Mouse (Mus musculus) B cell, adult 2 months (primary cell): ENCODE measurements around the gene Lrrc74b.
A peak's percentile ranks its signal among the peaks of the same experiment; 100 is the strongest.
"Not testable (repeated sequence)": the region's sequence is repeated elsewhere in the genome, so short reads cannot be mapped to it uniquely, and the experiment has no call there.

Experiments used
- DNase-seq, 2 experiments: peaks; one replicate each; pipeline ENCODE4 v3.0.0; 2022

The Lrrc74b gene

DNA sequence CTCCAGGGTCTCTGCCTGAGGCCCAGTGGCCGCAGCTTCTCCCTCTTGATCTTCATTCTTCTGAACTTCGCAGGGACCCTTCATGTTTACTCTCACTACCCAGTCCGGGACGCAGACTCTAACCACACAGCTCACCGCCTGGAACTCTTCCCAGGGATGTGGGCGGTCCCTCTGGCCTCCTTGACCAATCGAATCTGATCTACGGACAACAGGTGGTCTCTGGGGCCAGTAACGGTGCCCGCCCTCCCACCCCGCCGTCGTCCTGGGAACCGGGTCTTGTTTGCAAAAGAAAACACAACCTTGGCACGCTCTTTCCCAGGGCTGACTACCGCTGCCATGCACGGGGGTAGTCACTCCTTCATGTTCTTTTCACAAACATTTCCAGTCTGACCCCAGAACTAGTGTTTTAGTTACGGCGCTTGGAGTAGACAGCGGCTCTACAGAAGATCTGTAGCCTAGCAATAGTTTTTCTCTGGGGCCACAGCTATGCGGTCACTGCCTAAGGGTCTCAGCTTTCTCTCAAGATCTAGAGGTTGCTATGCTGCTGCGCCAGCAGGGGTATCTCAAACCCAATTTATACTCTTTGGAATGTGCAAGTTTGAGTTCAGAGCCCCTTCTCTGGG, at the start of gene Lrrc74b:
Gene Lrrc74b (minus strand): TSS at position 120 of the 623 bp plus-strand sequence.
- DNase-seq, result no peak

DNA sequence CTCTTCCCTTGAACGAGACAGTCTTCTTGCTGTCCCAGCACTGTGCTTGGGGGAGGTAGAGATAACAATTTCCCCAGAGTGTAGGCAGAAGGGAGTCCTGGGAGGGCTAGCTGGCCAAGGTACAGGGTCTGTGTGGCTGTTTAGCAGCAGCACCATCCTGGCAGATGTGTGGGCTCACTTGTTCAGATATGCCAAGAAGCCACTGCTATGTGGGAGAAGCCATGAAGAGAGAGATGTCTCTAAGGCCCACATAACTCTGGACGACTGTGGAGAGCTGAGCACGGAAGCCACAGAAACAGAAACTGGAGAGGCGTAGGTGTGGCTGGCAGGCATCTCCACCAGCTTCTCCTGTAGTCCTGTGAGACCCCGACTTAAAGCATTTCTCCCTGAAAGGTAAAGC, 44.6 kb upstream of the Lrrc74b start:
- no peak for DNase-seq

GRCm38 (mm10) chr16:17604941-17605340, 43.9 kb upstream of the Lrrc74b start:
- no peak for DNase-seq

DNA sequence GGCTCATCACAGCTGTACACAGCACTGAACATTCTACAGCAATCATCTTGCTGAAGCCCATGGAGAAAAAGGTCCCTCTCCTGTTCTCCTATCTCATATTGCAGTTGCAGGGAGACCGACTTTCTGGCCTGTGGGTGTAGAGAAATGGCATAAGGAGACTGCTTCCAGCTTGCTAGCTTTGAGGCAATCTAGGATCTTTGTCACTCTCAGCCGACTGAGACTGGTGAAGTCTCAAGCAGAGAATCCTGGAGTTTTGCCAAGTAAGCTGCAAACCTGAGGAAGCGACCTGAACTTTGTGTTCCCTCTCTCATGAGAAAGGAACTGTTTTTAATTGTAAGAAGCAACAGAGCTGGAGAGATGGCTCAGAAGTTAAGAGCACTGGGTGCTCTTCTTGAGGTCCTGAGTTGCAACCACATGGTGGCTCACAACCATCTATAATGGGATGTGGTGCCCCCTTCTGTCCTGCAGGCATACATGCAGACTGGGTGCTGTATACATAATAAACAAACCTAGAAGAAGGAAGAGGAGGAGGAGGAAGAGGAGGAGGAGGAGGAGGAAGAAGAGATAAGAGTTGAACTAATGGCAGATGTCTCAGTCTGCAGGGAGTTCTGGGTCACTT, 40.0 kb upstream of the Lrrc74b start:
- no peak for DNase-seq

- DNase-seq, result no peak
These were observed 29.7 kb upstream of the Lrrc74b start for GRCm38 (mm10) chr16:17590731-17591130.

GRCm38 (mm10) chr16:17584555-17584954, 23.5 kb upstream of the Lrrc74b start:
- no peak for DNase-seq

GRCm38 (mm10) chr16:17583064-17583463, 22.0 kb upstream of the Lrrc74b start, which contains the start of gene Slc7a4:
TSS of gene Slc7a4 (minus strand) at chr16:17583214.
- peak; percentile 17 to 30 for DNase-seq

DNA sequence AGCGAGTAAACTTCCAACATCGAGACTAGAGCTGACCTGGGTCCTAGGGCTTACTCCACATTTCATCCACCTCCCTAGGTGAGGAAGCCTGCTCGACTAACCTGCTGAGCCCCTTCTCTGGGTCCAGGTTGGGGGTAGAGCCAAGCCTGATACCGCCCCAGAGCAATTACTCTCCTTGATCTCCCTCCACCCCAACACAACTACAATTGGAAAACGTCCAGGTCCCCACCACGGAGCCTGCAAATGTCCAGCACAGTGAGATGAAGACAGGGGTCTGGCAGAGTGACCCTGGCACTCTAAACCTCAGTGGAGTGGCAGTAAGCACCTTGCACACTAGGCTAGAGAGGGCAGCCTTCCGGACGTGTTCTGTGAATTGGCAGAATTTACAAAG, 15.8 kb upstream of the Lrrc74b start:
- DNase-seq, result no peak

GRCm38 (mm10) chr16:17575870-17576824, 15.1 kb upstream of the Lrrc74b start:
- DNase-seq, result no peak

DNA sequence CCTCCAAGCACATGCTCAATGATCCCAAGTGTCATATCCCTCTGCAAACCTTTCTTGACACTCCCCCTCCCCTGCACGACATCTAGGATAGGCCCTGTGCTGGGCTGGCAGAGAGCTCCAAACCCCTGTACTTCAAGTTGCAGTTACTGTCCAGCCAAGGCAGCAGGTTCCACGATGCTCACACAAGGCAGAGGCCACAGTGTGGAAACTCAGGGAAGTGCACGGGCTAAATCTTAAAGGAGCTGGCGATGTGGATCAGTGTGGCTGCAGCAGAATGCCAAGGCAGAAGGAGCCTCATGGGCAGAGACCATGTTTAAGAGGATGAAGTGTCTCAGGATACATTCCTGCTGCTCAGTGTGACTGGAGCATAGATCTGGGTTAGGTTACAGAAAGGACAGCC, 5.1 kb upstream of the Lrrc74b start:
- no peak for DNase-seq

GRCm38 (mm10) chr16:17564771-17565170, 3.7 kb upstream of the Lrrc74b start:
- no peak for DNase-seq

DNA sequence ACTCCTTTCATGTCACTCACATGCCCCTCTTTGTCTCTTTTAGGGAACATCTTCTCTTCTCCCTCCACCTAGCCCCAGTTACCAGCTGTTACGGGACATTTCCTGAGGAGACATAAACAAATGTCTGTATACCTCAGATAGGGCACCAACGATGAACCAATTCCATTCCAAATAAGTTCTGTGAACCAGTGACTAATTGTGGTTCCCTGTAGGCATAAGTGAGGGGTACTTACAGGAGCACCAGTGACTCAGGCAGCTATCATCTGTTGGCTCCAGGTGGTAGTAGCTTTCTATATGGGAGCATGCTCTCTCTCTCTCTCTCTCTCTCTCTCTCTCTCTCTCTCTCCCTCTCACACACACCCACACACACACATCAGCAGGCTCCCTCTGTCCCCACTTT, 3.2 kb upstream of the Lrrc74b start:
- DNase-seq, result no peak

- DNase-seq, result no peak
These were observed 2.5 kb upstream of the Lrrc74b start for GRCm38 (mm10) chr16:17563580-17563979.

GRCm38 (mm10) chr16:17561751-17562208, 733 bp upstream of the Lrrc74b start, which contains the start of gene P2rx6:
TSS of gene P2rx6 (plus strand) at chr16:17561885.
- no peak for DNase-seq

DNA sequence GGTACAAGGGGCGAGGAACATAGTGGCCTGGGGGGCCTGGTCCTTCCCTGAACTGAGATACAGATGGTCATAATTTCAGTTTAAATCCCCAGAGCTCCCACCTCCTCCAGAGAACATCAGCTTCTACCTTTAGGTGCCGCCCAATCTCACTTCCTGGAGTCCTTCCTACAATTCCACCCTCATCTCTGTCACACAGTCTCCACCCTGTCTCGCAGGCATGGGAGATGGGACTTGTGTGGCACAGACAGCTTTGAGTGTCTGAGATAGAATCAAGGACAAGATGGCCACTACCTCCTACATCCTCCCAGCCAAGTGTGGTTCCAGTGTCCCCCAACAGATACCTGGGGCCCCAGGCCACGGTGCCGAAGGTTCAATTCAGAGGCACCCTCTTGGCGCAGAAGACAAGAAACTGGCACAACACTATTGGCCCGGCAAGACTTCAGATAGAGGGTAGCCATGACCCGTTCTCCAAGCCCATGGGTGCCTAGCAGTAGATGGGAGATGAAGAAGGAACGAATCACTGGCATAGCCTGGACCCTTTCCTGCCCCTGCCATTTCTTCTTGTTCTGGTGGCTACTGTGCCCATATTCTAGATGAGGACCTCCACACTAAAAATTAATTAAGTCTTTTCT, 1.5 kb downstream of the Lrrc74b start:
- DNase-seq, result no peak

GRCm38 (mm10) chr16:17558811-17559210, 2.2 kb downstream of the Lrrc74b start:
- no peak for DNase-seq

GRCm38 (mm10) chr16:17557947-17558480, 3.0 kb downstream of the Lrrc74b start:
- peak; percentile 80 to 82 for DNase-seq

DNA sequence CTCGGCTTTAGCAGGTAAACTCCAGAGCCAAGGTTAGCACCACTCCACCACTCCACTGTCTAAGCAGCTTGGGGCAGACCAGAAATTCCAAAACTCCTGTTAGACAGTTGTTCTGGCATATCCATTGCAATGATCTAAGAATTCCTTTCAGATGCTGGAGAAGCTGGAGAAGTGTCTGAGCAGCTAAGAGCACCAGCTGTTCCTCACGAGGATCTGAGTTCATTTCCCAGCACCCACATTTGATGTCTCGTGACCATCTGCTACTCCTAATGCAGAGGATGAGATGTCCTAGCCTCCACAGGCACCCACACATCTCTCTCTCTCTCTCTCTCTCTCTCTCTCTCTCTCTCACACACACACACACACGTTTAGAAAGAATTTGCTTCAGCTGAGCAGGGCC, 4.1 kb downstream of the Lrrc74b start:
- DNase-seq, result no peak

GRCm38 (mm10) chr16:17556180-17556579, 4.9 kb downstream of the Lrrc74b start:
- DNase-seq, result no peak

- DNase-seq, result not testable (repeated sequence)
These were observed 6.3 kb downstream of the Lrrc74b start for GRCm38 (mm10) chr16:17554702-17555101.

DNA sequence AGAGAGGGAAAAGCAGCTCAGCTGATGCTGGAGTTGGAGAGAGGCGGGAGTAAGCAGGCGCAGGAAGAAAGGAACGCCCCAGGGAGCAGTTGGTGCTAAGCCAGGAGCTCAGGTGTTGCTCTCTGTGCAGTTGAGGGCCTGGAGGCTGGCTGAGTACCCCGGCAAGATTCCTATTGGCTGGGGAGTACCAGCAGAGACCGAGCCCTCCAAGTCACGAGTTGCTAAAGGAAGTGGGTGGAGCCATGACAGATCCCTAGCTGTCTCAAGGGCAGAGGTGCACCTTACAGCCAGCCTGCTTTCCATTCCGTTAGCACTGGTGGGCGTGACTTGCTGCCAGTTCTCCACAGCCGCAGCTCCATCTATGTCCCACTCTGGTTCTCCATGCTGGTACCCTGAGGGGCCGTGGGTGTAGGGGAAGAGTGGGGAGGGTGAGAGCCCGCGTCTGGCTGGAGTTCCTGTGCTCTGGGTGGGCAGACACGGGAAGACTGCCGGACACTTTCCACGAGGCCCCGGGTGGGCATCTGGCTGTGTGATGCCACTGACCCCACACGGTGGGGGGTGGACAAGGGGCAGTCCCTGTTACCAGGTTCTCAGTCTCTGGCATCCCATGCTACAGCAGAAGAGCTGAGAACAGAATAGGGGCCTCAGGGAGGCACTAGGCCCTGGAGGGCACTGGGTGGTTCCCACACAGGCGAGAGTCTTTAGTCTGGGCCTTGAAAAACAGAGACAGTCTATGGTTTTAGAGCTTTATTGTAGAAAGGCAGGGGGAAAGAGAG, 6.9 kb downstream of the Lrrc74b start:
- peak; percentile 61 to 67 for DNase-seq

- DNase-seq, result no peak
These were observed 8.2 kb downstream of the Lrrc74b start for GRCm38 (mm10) chr16:17552837-17553236.
